Mouse (Mus musculus) hindbrain, embryonic 11.5 days (tissue): ENCODE results near the gene Pgap3. TPM values are rescaled to one million over a fixed set of nuclear protein-coding genes. Genes with fewer than 3 reads are reported as not detected.

Experiments used
- ATAC-seq: fragments of 200-750 bp; cut with Nextera tagmentation; 2 replicates; pipeline ENCODE4 v1.8.0; 2017; ENCODE audit warnings: mild to moderate bottlenecking, moderate TSS enrichment, moderate library complexity; ENCODE audit not compliant: low FRiP score
- DNase-seq: peaks from one replicate; pipeline ENCODE4 v3.0.0-alpha.2; 2015; ENCODE audit warnings: low spot score
- H3K27ac ChIP-seq: fragments of 300-500 bp; sonication (generic); 2 replicates; pipeline ENCODE4 v1.5.1; 2014; ENCODE audit warnings: mild to moderate bottlenecking, low read depth, low read length
- H3K27me3 ChIP-seq: fragments of 300-500 bp; sonication (generic); 2 replicates; pipeline ENCODE4 v1.6.1; 2014; ENCODE audit warnings: mild to moderate bottlenecking, low read length, moderate library complexity, mixed read lengths; ENCODE audit not compliant: control insufficient read depth, insufficient read depth
- H3K36me3 ChIP-seq: fragments of 300-500 bp; sonication (generic); 2 replicates; pipeline ENCODE4 v1.6.1; 2014; ENCODE audit warnings: mild to moderate bottlenecking, low read length, moderate library complexity, mixed read lengths; ENCODE audit not compliant: control insufficient read depth, insufficient read depth
- H3K4me1 ChIP-seq: fragments of 300-500 bp; sonication (generic); replicated peaks from 2 replicates; pipeline ENCODE4 v1.6.1; 2014; ENCODE audit warnings: low read length, mixed read lengths; ENCODE audit not compliant: control insufficient read depth, insufficient read depth
- H3K4me2 ChIP-seq: fragments of 300-500 bp; sonication (generic); replicated peaks from 2 replicates; pipeline ENCODE4 v1.6.1; 2014; ENCODE audit warnings: mild to moderate bottlenecking, low read depth, low read length
- H3K4me3 ChIP-seq: fragments of 300-500 bp; sonication (generic); 2 replicates; pipeline ENCODE4 v1.5.1; 2014; ENCODE audit warnings: low read depth, low read length
- H3K9ac ChIP-seq: fragments of 300-500 bp; sonication (generic); 2 replicates; pipeline ENCODE4 v1.6.1; 2014; ENCODE audit warnings: low read depth, low read length
- H3K9me3 ChIP-seq: fragments of 300-500 bp; sonication (generic); 2 replicates; pipeline ENCODE4 v1.6.1; 2016; ENCODE audit warnings: low read length; ENCODE audit not compliant: control insufficient read depth
- WGBS: fragments of 180-500 bp; shearing (Covaris S2); extraction: QIAGEN DNeasy Blood & Tissue Kit; methylation state at CpG from one replicate; pipeline ENCODE4 v1.1.7; 2014; 5-methylcytosine and 5-hydroxymethylcytosine counted together
- polyA plus RNA-seq: library from polyadenylated mRNA; unstranded; fragments of >200 nt; fragmentation: Nextera tagmentation; extraction: Ambion mirVana; gene quantifications from 2 replicates; pipeline ENCODE4 v1.2.1, GENCODE M21; 2014

The Pgap3 gene
- 4.3 and 4.5 TPM in 2 replicates for polyA plus RNA-seq

DNA sequence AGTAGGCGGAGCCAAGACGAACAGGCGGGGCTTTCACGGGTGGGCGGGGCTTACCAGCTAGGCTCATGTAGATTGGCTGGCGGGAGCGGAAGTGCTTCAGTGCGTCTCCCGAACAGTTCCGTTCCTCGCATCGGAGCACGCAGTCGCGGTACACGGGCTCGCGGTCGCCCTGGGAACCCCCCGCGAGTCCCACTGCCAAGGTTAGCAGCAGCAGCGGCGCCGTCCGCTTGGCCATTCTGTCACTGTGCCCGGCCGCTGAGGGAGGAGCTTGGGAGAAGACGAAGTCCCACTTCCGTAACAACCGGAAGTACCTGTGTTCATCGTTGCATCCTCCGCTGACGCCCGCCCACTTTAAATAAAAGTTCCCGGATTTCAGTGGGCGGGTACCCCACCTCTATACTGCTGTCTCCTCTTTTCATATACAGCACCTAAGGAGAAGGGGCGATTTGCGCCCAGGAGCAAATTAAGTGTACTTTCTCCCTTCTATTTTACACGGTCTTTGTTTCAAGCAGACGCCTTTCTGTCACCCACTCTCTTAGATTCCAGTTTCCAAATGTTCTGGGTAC, at the start of gene Pgap3:
Gene Pgap3, minus strand, starts transcription at position 330 of the 566 bp plus-strand sequence.
- H3K4me2 ChIP-seq, result peak within 1 kb of the TSS; percentile 41
- no peaks in the 10 kb centered on the region for H3K9me3 ChIP-seq
- peak within 1 kb of the TSS; percentile 58 for H3K4me3 ChIP-seq
- H3K27me3 ChIP-seq, result no peaks in the 10 kb centered on the region
- H3K27ac ChIP-seq, result peak within 1 kb of the TSS; percentile 95
- H3K4me1 ChIP-seq, result 0 out of 2 replicates have a peak, but pooled peaks cover 2% of the 10 kb centered on the region
- ATAC-seq (peak; percentile 92), DNase-seq (peak; percentile 92)
- peak within 1 kb of the TSS; percentile 81 for H3K9ac ChIP-seq
- H3K36me3 ChIP-seq, result no peaks in the 10 kb centered on the region
- 1% methylated on average over 40 of the region's 40 CpGs for WGBS

DNA sequence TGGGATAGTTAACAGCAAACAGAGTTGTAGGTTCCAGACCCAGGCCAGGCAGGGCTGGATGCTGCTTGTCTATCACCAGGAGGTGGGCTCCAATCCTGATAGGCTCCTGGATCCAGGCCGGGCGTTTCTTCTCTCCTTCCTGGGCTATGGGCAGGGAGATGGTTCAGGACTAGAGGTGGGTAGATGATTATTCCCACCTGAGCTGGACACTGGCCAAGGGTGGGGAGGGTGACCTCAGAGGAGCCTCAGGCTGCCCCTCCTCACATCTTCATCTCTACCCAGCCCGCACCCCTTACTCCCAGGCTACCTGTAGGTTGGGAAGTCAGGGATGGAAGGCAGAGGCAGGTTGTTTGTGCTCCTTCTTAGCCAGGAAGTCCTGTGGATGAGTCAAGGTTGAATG, 49.1 kb upstream of the Pgap3 start:
- H3K27me3 ChIP-seq, result peaks cover 20% of the 10 kb centered on the region
- no peaks in the 10 kb centered on the region for H3K9me3 ChIP-seq
- no peak overlapping the region for H3K27ac ChIP-seq
- no peak overlapping the region for H3K4me3 ChIP-seq
- peaks cover 4% of the 10 kb centered on the region; the same call in 1 of the 2 replicates for H3K4me1 ChIP-seq
- 83% methylated on average over 3 of the region's 3 CpGs for WGBS
- ATAC-seq (no peak), DNase-seq (no peak)
- no peaks in the 10 kb centered on the region for H3K36me3 ChIP-seq
- no peak overlapping the region for H3K9ac ChIP-seq
- H3K4me2 ChIP-seq, result no peak overlapping the region

DNA sequence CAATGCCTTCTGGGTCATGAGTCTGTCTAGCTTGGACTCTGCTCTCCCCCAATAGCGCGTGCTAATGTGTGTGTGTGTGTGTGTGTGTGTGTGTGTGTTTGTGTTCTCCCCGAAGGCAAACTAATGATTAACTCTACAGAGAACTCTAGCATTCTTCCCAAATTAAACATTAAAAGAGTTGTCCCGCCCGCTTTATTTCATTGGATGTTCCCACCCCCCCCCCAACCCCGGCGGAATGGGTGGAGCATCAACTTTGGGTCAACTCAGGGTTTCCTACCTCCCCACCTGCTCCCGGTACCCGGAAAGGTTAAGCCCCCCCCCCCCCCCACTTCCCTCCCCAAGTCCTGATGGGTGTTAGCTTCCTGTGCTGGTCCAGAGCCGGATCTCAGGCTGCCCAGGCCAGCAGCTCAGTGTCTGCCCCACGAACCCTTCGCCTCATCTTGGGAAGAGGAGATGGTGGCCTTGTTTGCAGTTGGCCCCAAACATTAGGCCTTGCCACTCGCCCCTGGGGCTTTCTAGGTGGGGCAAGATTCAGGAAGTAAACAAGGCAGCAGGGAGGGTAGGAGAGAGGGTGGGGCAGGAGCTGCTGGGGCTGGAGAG, 48.0 kb upstream of the Pgap3 start:
- Histone ChIP-seq H3K36me3 (no peaks in the 10 kb centered on the region), H3K27me3 (peaks cover 20% of the 10 kb centered on the region), H3K9me3 (no peaks in the 10 kb centered on the region), H3K27ac (no peak overlapping the region), H3K4me3 (no peak overlapping the region), H3K4me2 (no peak overlapping the region), H3K4me1 (peaks cover 4% of the 10 kb centered on the region; the same call in 1 of the 2 replicates), H3K9ac (no peak overlapping the region)
- DNase-seq (no peak), ATAC-seq (no peak)
- 34% methylated on average over 12 of the region's 13 CpGs for WGBS

GRCm38 (mm10) chr11:98447475-98447834, 47.2 kb upstream of the Pgap3 start:
- Histone ChIP-seq H3K9me3 (no peaks in the 10 kb centered on the region), H3K9ac (0 out of 2 replicates have a peak overlapping the region, but pooled peaks have one; percentile 4), H3K36me3 (no peaks in the 10 kb centered on the region), H3K27ac (no peak overlapping the region), H3K4me2 (no peak overlapping the region), H3K4me1 (peaks cover 4% of the 10 kb centered on the region; the same call in 1 of the 2 replicates), H3K4me3 (peak overlapping the region; percentile 14; the same call in 1 of the 2 replicates), H3K27me3 (peaks cover 20% of the 10 kb centered on the region)
- WGBS, result 10% methylated on average over 7 of the region's 7 CpGs
- ATAC-seq (no peak), DNase-seq (no peak)

- Histone ChIP-seq H3K4me2 (no peak overlapping the region), H3K27me3 (peaks cover 20% of the 10 kb centered on the region), H3K36me3 (no peaks in the 10 kb centered on the region), H3K9ac (no peak overlapping the region), H3K4me1 (peaks cover 4% of the 10 kb centered on the region; the same call in 1 of the 2 replicates), H3K9me3 (no peaks in the 10 kb centered on the region), H3K4me3 (peak overlapping the region; percentile 14; the same call in 1 of the 2 replicates), H3K27ac (no peak overlapping the region)
- 1% methylated on average over 33 of the region's 33 CpGs for WGBS
- ATAC-seq (no peak), DNase-seq (peak; percentile 16)
These were observed 46.5 kb upstream of the Pgap3 start for GRCm38 (mm10) chr11:98446562-98447474.

GRCm38 (mm10) chr11:98446213-98446561, 45.9 kb upstream of the Pgap3 start, which contains the start of gene Grb7:
TSS of gene Grb7 (plus strand) at chr11:98446394.
- Histone ChIP-seq H3K4me3 (peak within 1 kb of the TSS; percentile 14; the same call in 1 of the 2 replicates), H3K27me3 (peaks cover 20% of the 10 kb centered on the region), H3K36me3 (no peaks in the 10 kb centered on the region), H3K9ac (no peak within 1 kb of the TSS), H3K4me1 (peaks cover 4% of the 10 kb centered on the region; the same call in 1 of the 2 replicates), H3K9me3 (no peaks in the 10 kb centered on the region), H3K27ac (no peak within 1 kb of the TSS), H3K4me2 (no peak within 1 kb of the TSS)
- 13% methylated on average over 5 of the region's 5 CpGs for WGBS
- ATAC-seq (no peak), DNase-seq (no peak)

DNA sequence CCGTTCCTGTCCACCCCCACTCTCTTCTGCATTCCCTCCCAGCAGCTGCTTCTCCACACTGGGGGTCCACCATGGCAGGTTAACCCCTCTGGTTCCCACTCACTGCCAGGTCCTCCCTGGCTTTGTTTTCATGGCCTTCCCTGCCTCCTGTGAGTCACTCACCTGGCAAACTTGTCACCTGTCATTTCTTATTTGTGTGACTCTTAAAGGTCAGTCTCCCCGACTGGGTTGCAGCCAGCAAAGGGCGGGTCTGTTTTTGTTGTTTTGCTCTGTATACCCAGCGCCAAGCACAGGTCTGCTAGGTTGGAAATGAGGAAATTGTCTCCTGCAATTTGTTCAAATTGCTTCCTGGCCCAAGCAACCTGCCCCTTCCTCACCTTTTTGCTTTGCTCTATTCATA, 45.4 kb upstream of the Pgap3 start:
- Histone ChIP-seq H3K27me3 (peaks cover 20% of the 10 kb centered on the region), H3K9me3 (no peaks in the 10 kb centered on the region), H3K9ac (no peak overlapping the region), H3K4me3 (no peak overlapping the region), H3K36me3 (no peaks in the 10 kb centered on the region), H3K27ac (no peak overlapping the region), H3K4me2 (no peak overlapping the region), H3K4me1 (peaks cover 4% of the 10 kb centered on the region; the same call in 1 of the 2 replicates)
- ATAC-seq (no peak), DNase-seq (no peak)
- 59% methylated on average over 4 of the region's 4 CpGs for WGBS

- H3K9me3 ChIP-seq, result no peaks in the 10 kb centered on the region
- no peak overlapping the region for H3K4me2 ChIP-seq
- ATAC-seq (no peak), DNase-seq (no peak)
- H3K4me3 ChIP-seq, result no peak overlapping the region
- H3K27ac ChIP-seq, result no peak overlapping the region
- no peaks in the 10 kb centered on the region for H3K36me3 ChIP-seq
- H3K4me1 ChIP-seq, result peaks cover 4% of the 10 kb centered on the region; the same call in 1 of the 2 replicates
- no peak overlapping the region for H3K9ac ChIP-seq
- H3K27me3 ChIP-seq, result peaks cover 20% of the 10 kb centered on the region
- WGBS, result 36% methylated on average over 1 of the region's 1 CpGs
These were observed 44.9 kb upstream of the Pgap3 start for GRCm38 (mm10) chr11:98445238-98445637.
